Mouse (Mus musculus) myocyte (in vitro differentiated cells): ENCODE measurements around the gene 1700125H20Rik.

Experiments used
- CEBPB ChIP-seq: IDR thresholded peaks from 2 replicates; pipeline ENCODE4 v1.6.1; 2011; ENCODE audit warnings: mild to moderate bottlenecking, moderate library complexity; ENCODE audit not compliant: poor library complexity, insufficient read depth, severe bottlenecking
- E2F4 ChIP-seq: IDR thresholded peaks from one replicate; pipeline ENCODE4 v1.6.1; 2011; ENCODE audit warnings: mild to moderate bottlenecking, control low read depth, moderate library complexity; ENCODE audit not compliant: insufficient read depth
- MAX ChIP-seq: IDR thresholded peaks from one replicate; pipeline ENCODE4 v1.6.1; 2011; ENCODE audit warnings: low read depth, mild to moderate bottlenecking, control low read depth
- MYOD1 ChIP-seq, 3 experiments: IDR thresholded peaks; one replicate each; pipeline ENCODE4 v1.6.1; 2011; ENCODE audit warnings: control low read depth in 2 of 3, low read depth in 2 of 3, mild to moderate bottlenecking in 2 of 3, moderate library complexity in 1 of 3; ENCODE audit not compliant: insufficient read length in 2 of 3, control insufficient read depth in 1 of 3
- MYOG ChIP-seq, 3 experiments: IDR thresholded peaks; one replicate each; pipeline ENCODE4 v1.6.1; 2011; ENCODE audit warnings: control low read depth in 2 of 3, low read depth in 2 of 3, mild to moderate bottlenecking in 2 of 3; ENCODE audit not compliant: insufficient read length in 2 of 3, control insufficient read depth in 1 of 3, insufficient read depth in 1 of 3
- POLR2A ChIP-seq: IDR thresholded peaks from one replicate; pipeline ENCODE4 v1.6.1; 2011; ENCODE audit warnings: low read depth, mild to moderate bottlenecking, control low read depth, moderate library complexity; ENCODE audit not compliant: insufficient read length
- POLR2AphosphoS2 ChIP-seq: IDR thresholded peaks from one replicate; pipeline ENCODE4 v1.6.1; 2011; ENCODE audit warnings: low read depth, control low read depth; ENCODE audit not compliant: insufficient read length
- REST ChIP-seq: IDR thresholded peaks from one replicate; pipeline ENCODE4 v1.6.1; 2011; ENCODE audit warnings: mild to moderate bottlenecking, control low read depth, moderate library complexity; ENCODE audit not compliant: insufficient read depth, insufficient read length
- SRF ChIP-seq: IDR thresholded peaks from one replicate; pipeline ENCODE4 v1.6.1; 2011; ENCODE audit warnings: low read depth; ENCODE audit not compliant: control insufficient read depth, insufficient read length
- TCF12 ChIP-seq: IDR thresholded peaks from one replicate; pipeline ENCODE4 v1.6.1; 2011; ENCODE audit warnings: mild to moderate bottlenecking, control low read depth; ENCODE audit not compliant: poor library complexity, insufficient read depth, severe bottlenecking
- TCF3 ChIP-seq: IDR thresholded peaks from one replicate; pipeline ENCODE4 v1.6.1; 2011; ENCODE audit warnings: low read depth, control low read depth; ENCODE audit not compliant: insufficient read length
- USF1 ChIP-seq: IDR thresholded peaks from one replicate; pipeline ENCODE4 v1.6.1; 2011; ENCODE audit warnings: low read depth, mild to moderate bottlenecking, control low read depth, moderate library complexity

- no peak for TF ChIP-seq TCF12
- TF ChIP-seq USF1: no peak
- no peak for TF ChIP-seq POLR2A
- TF ChIP-seq CEBPB: no peak
- TF ChIP-seq MAX: no peak
- TF ChIP-seq POLR2AphosphoS2: no peak
- TF ChIP-seq E2F4: no peak
- no peak for TF ChIP-seq TCF3
- no peak for TF ChIP-seq MYOG (IDR thresholded peaks at IDR 0.05; ENCODE audit: control insufficient read depth in 1 of 3, insufficient read depth in 1 of 3, insufficient read length in 2 of 3, low read depth in 2 of 3)
- no peak for TF ChIP-seq MYOD1 (IDR thresholded peaks at IDR 0.05; ENCODE audit: control insufficient read depth in 1 of 3, insufficient read length in 2 of 3, low read depth in 2 of 3)
- TF ChIP-seq SRF: no peak
- TF ChIP-seq REST: no peak
Observed at GRCm38 (mm10) chr11:85170833-85171232, 629 bp downstream of the 1700125H20Rik start.
